Mouse (Mus musculus) urinary bladder, postnatal 14 days (tissue): ENCODE measurements at regions not wholly inside any gene's neighbourhood (a gene's known extent, or its start where the extent isn't known, plus 50 kb on each side); places are given as distances from the start of the nearest gene placed in this dataset.

Experiments used
- DNase-seq: peaks from one replicate; pipeline ENCODE4 v3.0.0; 2021; ENCODE audit warnings: low spot score

DNA sequence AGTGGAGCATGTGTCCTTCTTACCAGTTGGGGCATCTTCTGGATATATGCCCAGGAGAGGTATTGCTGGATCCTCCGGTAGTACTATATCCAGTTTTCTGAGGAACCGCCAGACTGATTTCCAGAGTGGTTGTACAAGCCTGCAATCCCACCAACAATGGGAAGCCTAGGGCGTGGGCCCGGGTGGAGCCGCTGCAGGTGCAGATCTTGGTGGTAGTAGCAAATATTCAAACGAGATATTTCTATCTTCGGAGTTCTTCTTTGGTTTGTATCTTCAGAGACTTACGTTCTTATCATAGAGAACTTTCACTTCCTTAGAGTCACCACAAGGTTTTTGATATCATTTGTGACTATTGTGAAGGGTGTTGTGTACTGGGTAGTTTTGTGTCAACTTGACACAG, 60.2 kb upstream of the Btbd35f28 start:
- peak; percentile 15 for DNase-seq
